Mouse (Mus musculus): Measurements from ENCODE around the gene Kbtbd13.

Gene Kbtbd13

GRCm38 (mm10) chr9:65346476-65347111 lies 44.9 kb downstream of the Kbtbd13 start:
- peak; percentile 68 for DNase-seq

- DNase-seq = peak; percentile 99
Measured at GRCm38 (mm10) chr9:65345854-65346475, 45.5 kb downstream of the Kbtbd13 start, which contains the start of gene Pdcd7. TSS of gene Pdcd7 (plus strand) at chr9:65346104.

DNA sequence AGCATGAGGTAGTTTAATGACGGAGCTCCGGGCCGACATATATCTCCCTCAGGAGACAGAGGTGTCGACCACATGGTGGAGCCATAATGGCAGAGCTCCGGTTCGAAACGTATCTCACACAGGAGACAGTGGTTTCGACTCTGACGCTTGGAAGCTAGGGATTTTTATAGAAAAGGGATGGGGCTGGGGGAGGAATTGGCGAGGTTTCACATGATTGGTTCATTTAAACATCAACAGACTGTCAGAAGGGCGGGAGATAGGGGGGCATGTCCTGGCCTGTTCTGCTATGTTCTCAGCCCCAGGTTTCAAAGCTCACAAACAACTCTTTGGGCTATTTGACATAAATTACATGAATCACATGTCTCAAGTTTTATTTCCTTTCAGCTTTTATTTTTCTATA lies 46.0 kb downstream of the Kbtbd13 start:
- peak; percentile 31 for DNase-seq

DNA sequence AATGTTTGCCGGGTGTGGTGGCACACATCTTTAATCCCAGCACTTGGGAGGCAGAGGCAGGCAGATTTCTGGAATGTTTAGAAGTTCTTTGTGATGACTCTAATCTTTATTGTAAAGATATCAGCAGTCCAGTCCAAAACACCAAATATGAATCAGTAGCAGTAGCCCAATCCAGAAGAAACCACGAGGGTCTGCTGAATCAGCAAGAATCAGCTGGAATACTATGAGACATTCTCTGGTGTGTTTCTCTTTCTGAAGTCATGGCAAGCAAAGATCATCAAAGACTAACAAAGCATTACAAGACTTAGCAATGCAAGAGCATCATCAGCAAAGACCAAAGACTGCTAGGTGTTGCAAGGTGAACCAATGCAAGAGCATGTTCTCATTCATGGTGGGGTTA lies 51.0 kb downstream of the Kbtbd13 start:
- no peak for DNase-seq

DNA sequence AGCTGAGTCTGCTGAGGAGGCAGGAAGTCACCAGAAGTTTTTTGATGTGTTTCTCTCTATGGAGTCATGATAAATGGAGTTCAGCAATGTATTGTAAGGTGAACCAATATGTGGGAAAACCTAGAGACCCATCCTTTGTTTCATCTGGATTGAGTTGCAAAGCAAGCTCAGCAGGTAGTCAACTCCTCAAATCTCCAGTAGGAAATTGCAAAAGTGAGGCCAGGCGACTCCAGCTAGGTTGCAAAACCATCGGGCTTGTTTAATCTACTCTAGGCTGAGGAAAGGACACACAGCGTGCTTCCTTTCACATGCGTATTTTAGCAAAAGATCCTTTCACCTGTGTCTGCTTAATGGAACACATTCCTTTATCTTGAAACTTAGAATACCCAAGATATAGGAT lies 52.3 kb downstream of the Kbtbd13 start:
- DNase-seq = no peak

Data from retina, postnatal 1 day (tissue).